Mouse (Mus musculus): ENCODE measurements around the gene Col6a2.

DNA sequence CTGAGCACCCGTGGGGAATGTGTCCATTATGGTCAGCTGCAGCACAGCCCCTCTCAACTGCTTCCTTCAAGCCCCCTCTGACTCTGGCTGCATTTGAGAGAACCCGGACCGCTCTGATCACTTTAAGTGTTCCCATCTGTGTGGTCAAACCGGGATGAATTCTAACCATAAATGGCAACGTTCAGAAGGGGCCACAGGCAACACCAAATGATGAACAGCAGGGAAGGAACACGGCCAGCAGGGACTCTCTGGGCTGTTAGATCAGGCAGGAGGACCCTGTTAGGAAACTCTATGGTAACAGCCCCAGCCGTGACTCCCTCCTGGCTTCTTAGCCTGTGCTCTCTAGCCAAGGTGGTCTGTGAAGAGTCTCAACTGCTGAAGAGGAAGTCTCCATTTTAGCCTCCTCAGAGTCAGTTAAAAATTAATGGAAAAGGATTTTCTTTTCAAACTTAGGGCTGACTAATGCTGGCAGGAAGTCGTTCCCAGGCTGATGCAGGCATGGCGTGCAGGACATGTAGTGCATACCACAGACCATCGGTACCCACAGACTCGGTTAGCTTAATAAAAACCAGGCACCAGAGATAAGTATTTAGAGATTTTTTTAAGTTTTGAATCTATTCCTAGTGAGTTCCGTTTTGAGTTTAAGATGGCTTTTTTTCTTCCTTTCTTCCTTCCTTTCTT is 27.4 kb upstream of the Col6a2 start:
- peak; percentile 9; the same call in 1 of the 2 replicates for TF ChIP-seq POLR2A (IDR thresholded peaks at IDR 0.05; ENCODE audit: low read depth, low read length)
- TF ChIP-seq CTCF (IDR thresholded peaks at IDR 0.05; ENCODE audit: borderline replicate concordance, insufficient read depth, low read length), result no peak

All from embryonic fibroblast, embryonic 13.5 days (primary cell).